Mouse (Mus musculus): ENCODE measurements around the gene Lrrc63.
"Not testable (repeated sequence)": the region's sequence is repeated elsewhere in the genome, so short reads cannot be mapped to it uniquely, and the experiment has no call there.

Lrrc63 gene

GRCm38 (mm10) chr14:75130501-75131318 lies at the start of gene Lrrc63, which contains the start of gene Lcp1:
Gene Lrrc63 (minus strand): TSS chr14:75130881.
Gene Lcp1 (plus strand): TSS chr14:75131101.
- peak; percentile 82 for DNase-seq

DNA sequence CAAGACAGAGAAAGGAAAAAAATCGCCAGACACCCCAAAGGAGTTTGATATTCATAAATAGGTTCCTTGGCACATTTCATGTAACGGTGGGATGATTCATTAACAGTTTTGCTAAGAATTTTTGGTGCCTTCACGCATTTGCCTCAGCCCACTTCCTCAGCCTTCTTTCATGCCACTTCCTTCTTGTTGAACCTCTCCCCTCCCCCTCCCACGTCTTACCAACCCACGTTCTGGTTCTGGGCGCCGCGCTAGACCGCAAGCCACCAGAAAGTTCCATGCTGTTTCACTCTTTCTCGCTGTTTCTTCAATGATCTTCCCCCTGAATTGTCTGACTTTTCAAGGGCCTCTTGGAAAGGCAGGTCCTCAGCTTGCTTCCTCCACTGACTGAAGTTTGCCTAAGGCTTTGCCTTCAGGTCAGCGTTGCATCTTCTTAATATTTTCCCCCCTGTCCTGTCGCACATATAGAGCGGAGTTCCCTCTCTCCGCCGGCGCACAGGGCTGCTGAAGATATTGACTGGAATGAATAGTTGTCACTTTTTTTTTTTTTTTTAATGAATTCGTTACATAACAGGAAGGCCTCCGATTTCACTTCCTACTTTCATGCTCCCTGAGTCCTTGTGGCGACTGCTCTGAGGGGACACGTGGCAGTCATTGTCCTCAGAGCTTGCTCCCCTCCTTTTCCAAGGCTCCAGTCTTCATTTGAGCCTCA lies 48.7 kb upstream of the Lrrc63 start:
- DNase-seq: no peak

GRCm38 (mm10) chr14:75178801-75179211 lies 48.1 kb upstream of the Lrrc63 start:
- no peak for DNase-seq

- DNase-seq: no peak
Observed at GRCm38 (mm10) chr14:75178384-75178793, 47.7 kb upstream of the Lrrc63 start.

- no peak for DNase-seq
Observed at GRCm38 (mm10) chr14:75177400-75177799, 46.7 kb upstream of the Lrrc63 start.

GRCm38 (mm10) chr14:75176425-75177045 lies 45.9 kb upstream of the Lrrc63 start:
- no peak for DNase-seq

DNA sequence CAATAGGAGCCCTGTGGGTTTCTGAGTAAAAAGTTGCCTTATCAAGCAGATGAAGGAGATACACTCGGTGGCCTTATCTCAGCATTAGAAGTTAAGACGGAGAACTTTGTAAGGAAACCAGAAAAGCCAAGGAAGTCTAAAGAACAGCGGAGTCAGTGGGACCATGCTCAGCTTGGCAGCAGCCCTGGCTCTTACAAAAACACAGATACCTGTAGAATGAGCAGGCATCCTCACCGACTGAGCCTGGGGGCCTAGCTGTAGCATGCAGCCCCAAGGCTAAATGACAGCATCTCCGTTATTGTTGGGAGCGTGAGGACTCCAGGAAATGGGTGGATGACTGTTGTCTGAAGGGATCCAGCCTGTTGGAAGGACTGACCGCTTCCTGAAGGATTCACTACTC lies 45.1 kb upstream of the Lrrc63 start:
- DNase-seq: no peak

GRCm38 (mm10) chr14:75174731-75175555 lies 44.3 kb upstream of the Lrrc63 start:
- no peak for DNase-seq

DNA sequence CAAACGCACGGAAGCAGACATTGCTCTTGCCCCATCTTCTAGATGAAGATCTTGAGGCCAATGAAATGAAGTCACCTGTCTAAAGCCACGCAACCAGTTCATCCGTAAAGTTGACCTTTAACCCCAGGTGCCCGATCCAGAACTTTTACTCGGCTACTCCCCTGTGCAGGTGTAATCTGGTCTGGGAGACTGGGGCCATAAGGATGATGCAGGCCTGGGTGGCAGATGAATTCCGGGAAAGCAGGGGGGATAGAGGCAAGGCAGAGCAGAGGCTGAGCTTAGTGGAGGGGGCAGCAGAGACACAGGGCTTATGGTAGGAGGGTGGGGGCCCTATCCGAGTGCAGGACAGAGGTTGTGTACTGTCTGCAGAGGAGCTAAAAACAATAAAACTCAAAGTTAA lies 43.6 kb upstream of the Lrrc63 start:
- no peak for DNase-seq

DNA sequence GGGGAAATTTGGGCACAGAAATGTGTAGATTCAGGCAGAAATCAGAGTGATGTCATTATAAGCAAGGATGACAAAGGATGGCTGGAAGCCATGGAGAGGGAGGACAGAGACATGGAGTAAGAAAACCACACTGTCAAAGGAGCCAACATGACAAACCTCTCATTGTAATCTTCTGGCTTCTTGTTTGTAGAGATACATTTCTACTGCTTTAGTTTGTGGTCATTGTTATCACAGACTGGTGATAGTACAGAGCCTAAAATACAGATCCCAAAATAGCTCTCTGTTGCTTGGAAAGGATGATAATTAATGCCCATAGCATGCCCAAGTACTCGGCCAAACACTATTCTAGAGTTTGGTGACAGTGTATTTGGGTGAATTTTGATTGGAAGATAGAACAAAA lies 39.9 kb upstream of the Lrrc63 start:
- DNase-seq: no peak

GRCm38 (mm10) chr14:75168501-75168900 lies 37.8 kb upstream of the Lrrc63 start:
- no peak for DNase-seq

- DNase-seq: no peak
Observed at GRCm38 (mm10) chr14:75165574-75166131, 35.0 kb upstream of the Lrrc63 start.

DNA sequence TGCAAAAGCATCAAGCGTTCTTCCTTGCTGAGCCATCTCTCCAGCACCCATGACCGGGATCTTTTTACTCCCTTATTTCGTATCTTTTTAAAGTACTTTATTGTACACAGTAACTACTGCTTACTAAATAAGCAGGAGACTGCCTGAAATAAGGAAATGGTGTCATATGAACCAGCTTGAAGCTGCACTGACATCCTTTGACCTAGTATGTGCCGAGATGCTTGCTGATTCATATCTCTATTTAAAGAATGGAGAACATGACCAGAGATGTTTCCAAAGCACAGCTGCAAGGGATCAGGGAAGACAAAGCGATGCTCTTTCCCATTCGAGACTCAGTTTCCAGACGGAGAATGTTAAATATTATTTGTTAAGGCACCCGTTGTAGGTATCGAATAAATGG lies 33.7 kb upstream of the Lrrc63 start:
- no peak for DNase-seq

DNA sequence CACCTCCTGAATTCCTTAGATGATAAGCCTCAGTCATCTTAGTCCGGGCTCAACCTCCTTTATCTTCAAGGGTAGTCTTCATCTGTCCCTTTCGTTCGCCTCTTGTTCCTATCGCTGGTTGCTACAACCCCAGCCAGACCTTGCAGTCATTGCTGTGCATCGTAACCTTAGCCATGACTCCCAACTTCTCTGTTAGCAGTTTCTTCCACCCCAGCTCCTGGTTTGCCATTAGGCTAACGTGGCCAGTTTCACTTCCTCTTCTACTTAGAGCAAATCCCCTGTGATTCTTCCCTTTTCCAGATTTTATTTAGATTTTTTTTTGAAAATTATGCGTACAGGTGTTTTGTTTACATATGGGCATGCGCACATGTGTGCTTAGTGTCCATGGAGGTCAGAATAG lies 33.2 kb upstream of the Lrrc63 start:
- no peak for DNase-seq

- no peak for DNase-seq
Observed at GRCm38 (mm10) chr14:75159375-75159774, 28.7 kb upstream of the Lrrc63 start.

GRCm38 (mm10) chr14:75154481-75154880 lies 23.8 kb upstream of the Lrrc63 start:
- DNase-seq: no peak

- DNase-seq: no peak
Observed at GRCm38 (mm10) chr14:75151146-75151545, 20.5 kb upstream of the Lrrc63 start.

DNA sequence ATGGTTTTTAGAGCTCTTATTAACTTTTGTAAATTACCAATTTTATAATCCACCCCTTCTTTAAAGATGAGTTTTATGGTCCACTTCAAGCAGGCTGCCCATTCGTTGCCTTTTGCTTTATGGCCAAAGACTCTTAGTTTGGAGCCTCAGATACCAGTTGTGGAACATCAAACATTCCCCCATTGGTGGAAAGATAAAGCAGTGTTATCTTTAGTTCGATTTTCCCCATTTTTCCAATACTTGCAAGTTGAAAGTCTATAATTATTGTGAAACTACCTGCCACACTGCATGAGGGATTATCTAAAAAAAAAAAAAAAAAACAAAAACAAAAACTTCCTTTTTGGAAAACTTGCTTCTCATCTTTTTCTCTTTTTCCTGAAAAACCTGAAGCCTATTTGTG lies 20.0 kb upstream of the Lrrc63 start:
- DNase-seq: no peak

- DNase-seq: no peak
Observed at GRCm38 (mm10) chr14:75148229-75148628, 17.5 kb upstream of the Lrrc63 start.

- not testable (repeated sequence) for DNase-seq
Observed at GRCm38 (mm10) chr14:75147706-75148105, 17.0 kb upstream of the Lrrc63 start.

GRCm38 (mm10) chr14:75139225-75139624 lies 8.5 kb upstream of the Lrrc63 start:
- no peak for DNase-seq

GRCm38 (mm10) chr14:75138503-75138902 lies 7.8 kb upstream of the Lrrc63 start:
- no peak for DNase-seq

All from kidney, adult 18-20 months (tissue).